Mouse (Mus musculus): ENCODE measurements at regions not wholly inside any gene's neighbourhood (a gene's known extent, or its start where the extent isn't known, plus 50 kb on each side); places are given as distances from the start of the nearest gene placed in this dataset.
A peak's percentile ranks its signal among the peaks of the same experiment; 100 is the strongest.

DNA sequence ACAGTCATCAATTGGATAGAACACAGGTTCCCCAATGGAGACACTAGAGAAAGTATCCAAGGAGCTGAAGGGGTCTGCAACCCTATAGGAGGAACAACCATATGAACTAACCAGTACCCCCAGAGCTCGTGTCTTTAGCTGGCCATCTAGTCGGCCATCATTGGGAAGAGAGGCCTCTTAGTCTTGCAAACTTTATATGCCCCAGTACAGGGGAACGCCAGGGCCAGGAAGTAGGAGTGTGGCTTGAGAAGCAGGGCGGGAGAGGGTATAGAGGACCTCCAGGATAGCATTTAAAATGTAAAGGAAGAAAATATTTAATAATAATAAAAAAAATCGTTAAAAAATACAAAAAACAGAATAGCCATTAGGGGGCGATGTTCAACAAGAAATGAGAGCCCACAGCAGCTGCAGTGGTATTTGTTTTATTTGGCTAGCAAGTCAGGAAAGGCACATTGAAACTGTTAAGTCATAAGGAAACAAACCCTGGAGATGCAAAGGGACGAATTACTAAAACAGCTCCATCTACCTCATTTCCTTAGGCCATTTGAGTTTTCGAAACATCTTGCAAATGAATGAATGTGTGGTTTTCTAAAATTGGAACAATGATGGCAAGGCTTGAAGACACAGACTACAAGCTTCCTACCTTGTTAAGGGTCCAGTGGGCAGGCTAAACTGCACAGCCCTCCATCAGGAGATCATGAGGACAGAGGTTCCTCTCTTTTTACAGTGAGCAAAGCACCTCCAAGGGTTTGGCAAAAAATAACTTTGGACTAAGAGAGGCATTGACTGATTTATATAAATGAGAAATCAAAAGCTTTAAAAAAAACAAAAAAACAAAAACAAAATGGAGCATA is 350.7 kb upstream of the Rasa1 start:
- DNase-seq = no peak

DNA sequence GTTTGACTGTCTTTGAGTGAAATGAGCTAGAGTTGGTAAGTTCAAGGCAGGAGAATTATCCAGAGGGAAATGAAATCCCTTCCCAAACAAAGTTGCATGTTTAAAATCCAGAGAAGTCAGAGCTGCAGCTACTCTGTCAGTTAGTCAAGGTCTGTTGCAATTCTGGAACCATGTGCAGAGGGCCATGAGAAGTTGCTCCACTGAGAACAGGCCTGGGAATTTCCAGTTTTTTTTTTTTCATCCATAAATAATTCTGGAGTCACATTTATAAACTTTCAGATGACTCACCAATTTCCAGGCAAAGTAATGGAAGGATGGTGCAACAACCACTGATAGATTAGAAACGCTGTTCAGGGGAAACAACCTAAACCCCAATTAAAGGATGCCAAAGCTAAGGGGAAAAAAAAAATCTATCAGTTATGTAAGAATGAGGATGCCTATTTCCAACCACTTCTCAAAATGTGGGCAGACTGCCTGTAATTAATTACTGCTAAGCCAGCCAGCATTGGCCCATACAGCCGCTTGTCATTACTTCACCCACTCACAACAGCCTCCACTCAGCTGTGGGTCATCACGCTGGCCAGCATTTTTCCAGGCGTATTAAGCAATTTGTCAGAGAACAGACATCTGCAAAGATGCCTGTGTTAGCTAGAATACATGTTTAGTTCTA is 340.7 kb upstream of the Rasa1 start:
- DNase-seq = peak; percentile 2
